Mouse (Mus musculus) embryonic fibroblast, embryonic 13.5 days (primary cell): ENCODE results near the gene Rab40c.

Experiments used
- CTCF ChIP-seq: IDR thresholded peaks from 2 replicates; pipeline ENCODE4 v1.5.1; 2011; ENCODE audit warnings: mild to moderate bottlenecking, control low read depth, low read length, moderate library complexity, borderline replicate concordance; ENCODE audit not compliant: insufficient read depth
- POLR2A ChIP-seq: IDR thresholded peaks from 2 replicates; pipeline ENCODE4 v1.6.1; 2011; ENCODE audit warnings: low read depth, mild to moderate bottlenecking, control low read depth, low read length, moderate library complexity

GRCm38 (mm10) chr17:25956201-25956600, 36.7 kb upstream of the Rab40c start:
- no peak for TF ChIP-seq POLR2A
- TF ChIP-seq CTCF: no peak
